Mouse (Mus musculus): ENCODE measurements at regions not wholly inside any gene's neighbourhood (a gene's known extent, or its start where the extent isn't known, plus 50 kb on each side); places are given as distances from the start of the nearest gene placed in this dataset.

- no peak for DNase-seq (ENCODE audit: low spot score in 2 of 2)
These were observed 343.5 kb upstream of the Cdh20 start for GRCm38 (mm10) chr1:104424796-104425195.

DNA sequence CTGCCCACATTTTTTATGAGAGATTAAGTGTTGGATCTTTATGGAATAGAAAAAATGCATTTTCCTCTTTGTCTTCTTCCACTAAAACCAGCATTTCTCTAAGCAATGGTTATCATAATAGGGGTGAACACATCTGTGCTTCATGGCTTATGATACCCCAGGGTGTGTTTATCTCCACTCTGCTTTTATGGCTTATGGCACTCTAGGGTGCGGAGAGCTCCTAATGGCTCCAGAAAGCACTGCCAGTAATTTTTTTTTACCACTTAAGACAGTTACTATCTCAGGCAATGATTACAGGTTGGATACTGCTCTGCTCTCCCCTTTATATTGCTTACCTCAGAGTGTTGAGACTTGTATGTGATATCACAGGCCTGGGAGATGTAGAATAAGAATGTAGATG lies 343.0 kb upstream of the Cdh20 start:
- no peak for DNase-seq (ENCODE audit: low spot score in 2 of 2)

- no peak for DNase-seq (ENCODE audit: low spot score in 2 of 2)
These were observed 318.7 kb upstream of the Cdh20 start for GRCm38 (mm10) chr1:104449678-104450077.

- DNase-seq (ENCODE audit: low spot score in 2 of 2), result no peak
These were observed 299.8 kb upstream of the Cdh20 start for GRCm38 (mm10) chr1:104468571-104468970.

DNA sequence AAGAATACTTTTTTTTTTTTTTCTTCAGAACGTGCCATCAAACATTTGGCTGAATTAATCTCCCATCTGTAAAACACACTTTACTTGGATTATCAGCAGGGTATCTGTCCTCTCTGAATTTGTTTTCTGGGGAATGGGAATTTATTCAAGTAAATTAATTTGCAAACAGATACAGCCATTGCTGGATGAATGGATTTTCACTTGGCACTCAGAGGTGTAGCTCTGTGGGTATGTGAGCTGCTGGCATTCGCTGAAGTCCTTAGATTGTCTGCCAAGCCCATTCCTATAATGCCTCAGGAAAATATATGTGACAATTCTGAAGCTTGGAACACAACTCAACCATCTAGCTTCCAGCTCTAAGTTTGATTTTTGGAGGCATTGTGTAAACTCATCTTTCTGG lies 288.6 kb upstream of the Cdh20 start:
- DNase-seq (ENCODE audit: low spot score in 2 of 2), result peak; percentile 12 to 60
